Mouse (Mus musculus): ENCODE measurements around the gene Fer1l4. TPM values are rescaled to one million over a fixed set of nuclear protein-coding genes. Genes with fewer than 3 reads are reported as not detected.

Fer1l4 gene
- total RNA-seq, 2 experiments from 2014 or later: not detected

GRCm38 (mm10) chr2:155989085-155989484 lies 63.7 kb downstream of the Fer1l4 start:
- Histone ChIP-seq H3K4me3 (no peak overlapping the region), H3K27ac (peak overlapping the region; percentile 46; the same call in 1 of the 2 replicates)
- TF ChIP-seq CTCF (conservative IDR thresholded peaks at IDR 0.05): peak; percentile 23; the same call in 1 of the 2 replicates
- DNase-seq (ENCODE audit: low spot score in 2 of 2): peak in 1 of 2 experiments; percentile 45

- no peak for DNase-seq (ENCODE audit: low spot score in 2 of 2)
- Histone ChIP-seq H3K27ac (no peak overlapping the region), H3K4me3 (no peak overlapping the region)
- no peak for TF ChIP-seq CTCF (conservative IDR thresholded peaks at IDR 0.05)
Observed at GRCm38 (mm10) chr2:155987131-155987530, 65.6 kb downstream of the Fer1l4 start.

- no peak for TF ChIP-seq CTCF (conservative IDR thresholded peaks at IDR 0.05)
- Histone ChIP-seq H3K27ac (no peak overlapping the region), H3K4me3 (no peak overlapping the region)
- DNase-seq (ENCODE audit: low spot score in 2 of 2): no peak
Observed at GRCm38 (mm10) chr2:155985776-155986175, 67.0 kb downstream of the Fer1l4 start.

- no peak overlapping the region for H3K4me3 ChIP-seq
- DNase-seq (ENCODE audit: low spot score in 2 of 2): no peak
- no peak for TF ChIP-seq CTCF (conservative IDR thresholded peaks at IDR 0.05)
- no peak overlapping the region for H3K27ac ChIP-seq
Observed at GRCm38 (mm10) chr2:155979328-155979991, 73.3 kb downstream of the Fer1l4 start.

- Histone ChIP-seq H3K27ac (peak overlapping the region; percentile 76), H3K4me3 (no peak overlapping the region)
- peak; percentile 39 for TF ChIP-seq CTCF (conservative IDR thresholded peaks at IDR 0.05)
- DNase-seq (ENCODE audit: low spot score in 2 of 2): no peak
Observed at GRCm38 (mm10) chr2:155974087-155974731, 78.5 kb downstream of the Fer1l4 start.

- no peak for DNase-seq (ENCODE audit: low spot score in 2 of 2)
- H3K4me3 ChIP-seq: no peak overlapping the region
- H3K27ac ChIP-seq: peak overlapping the region; percentile 76; the same call in 1 of the 2 replicates
- TF ChIP-seq CTCF (conservative IDR thresholded peaks at IDR 0.05): no peak
Observed at GRCm38 (mm10) chr2:155973348-155973747, 79.4 kb downstream of the Fer1l4 start.

Other genes with a start within 250 kb of the Fer1l4 start
- 10 to 100 TPM; 52.2 to 52.8 TPM for gene BC029722, start 233.5 kb downstream of the Fer1l4 start, total RNA-seq (2021)
- 10 to 100 TPM; 61.7 to 65.1 TPM for gene Eif6, start 226.0 kb downstream of the Fer1l4 start, total RNA-seq (2021)
- not detected for gene Fam83c, start 218.1 kb downstream of the Fer1l4 start, total RNA-seq (2021)
- gene Uqcc1, start 122.6 kb downstream of the Fer1l4 start, total RNA-seq (2021): 10 to 100 TPM; 73.6 to 81.6 TPM
- not detected for gene Gm15557, start 112.2 kb downstream of the Fer1l4 start, total RNA-seq (2021)
- under 1 TPM in 1 of 2 experiments, not detected in 1; 0.15 TPM for gene Gdf5, start 107.6 kb downstream of the Fer1l4 start, total RNA-seq (2021)
- 10 to 100 TPM; 19.0 to 21.0 TPM for gene Cep250, start 96.5 kb downstream of the Fer1l4 start, total RNA-seq (2021)
- 1 to 10 TPM; 2.9 to 4.1 TPM for gene 6430550D23Rik, start 45.0 kb downstream of the Fer1l4 start, total RNA-seq (2021)
- gene Ergic3, start 44.9 kb downstream of the Fer1l4 start, total RNA-seq (2021): 100 to 1,000 TPM; 195 to 213 TPM
- gene Spag4, start 12.2 kb upstream of the Fer1l4 start, total RNA-seq (2021): 1 to 10 TPM; 3.3 to 5.1 TPM
- 10 to 100 TPM; 26.9 to 27.3 TPM for gene Cpne1, start 59.0 kb upstream of the Fer1l4 start, total RNA-seq (2021)
- gene Rbm12, start 59.0 kb upstream of the Fer1l4 start, total RNA-seq (2021): 10 to 100 TPM; 26.9 to 36.3 TPM
- 10 to 100 TPM; 18.5 to 24.6 TPM for gene Gm28036, start 74.1 kb upstream of the Fer1l4 start, total RNA-seq (2021)
- 100 to 1,000 TPM; 149 to 160 TPM for gene Romo1, start 91.1 kb upstream of the Fer1l4 start, total RNA-seq (2021)
- 10 to 100 TPM; 41.6 to 45.2 TPM for gene Nfs1, start 91.2 kb upstream of the Fer1l4 start, total RNA-seq (2021)
- gene Rbm39, start 127.3 kb upstream of the Fer1l4 start, total RNA-seq (2021): 100 to 1,000 TPM; 346 to 390 TPM
- 100 to 1,000 TPM; 106 to 116 TPM for gene Phf20, start 143.5 kb upstream of the Fer1l4 start, total RNA-seq (2021)

All from layer of hippocampus, adult 2 months (tissue).